Mouse (Mus musculus) lung, adult 2 months (tissue): ENCODE results near the gene Stx1b.

ENCODE experiments used
- CTCF ChIP-seq: fragments of 200-500 bp; IDR thresholded peaks from 2 replicates; pipeline ENCODE4 v1.5.1; 2011; ENCODE audit warnings: mild to moderate bottlenecking, low read length, control low read depth; ENCODE audit not compliant: insufficient read depth
- POLR2A ChIP-seq: fragments of 200-500 bp; IDR thresholded peaks from 2 replicates; pipeline ENCODE4 v1.6.1; 2011; ENCODE audit warnings: low read depth, mild to moderate bottlenecking, control low read depth, low read length, borderline replicate concordance; ENCODE audit errors: extremely low read depth

DNA sequence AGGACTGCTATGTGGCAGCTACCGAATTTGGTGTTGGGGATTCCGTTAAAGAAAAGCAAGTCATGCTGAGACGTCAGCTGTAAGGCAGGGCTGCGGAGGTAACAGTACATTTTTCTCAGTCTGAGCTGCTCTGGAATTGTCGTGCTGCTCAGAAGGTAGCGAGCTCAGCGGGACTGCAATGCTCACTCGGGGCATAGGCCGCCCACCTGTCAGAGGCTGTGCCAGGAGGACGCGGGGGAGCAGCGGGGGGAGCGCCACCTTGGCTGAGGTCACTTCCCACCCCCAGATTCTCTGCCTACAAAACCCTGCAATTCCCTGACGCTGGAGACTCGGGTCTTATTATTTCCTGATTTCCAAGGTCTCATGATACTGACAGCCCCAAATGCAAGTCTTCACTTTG lies 16.5 kb upstream of the Stx1b start:
- TF ChIP-seq CTCF (no peak), POLR2A (no peak; the same call in 1 of the 2 replicates)
